Mouse (Mus musculus) cortical plate, adult 2 months (tissue): ENCODE measurements at regions not wholly inside any gene's neighbourhood (a gene's known extent, or its start where the extent isn't known, plus 50 kb on each side); places are given as distances from the start of the nearest gene placed in this dataset.
A peak's percentile ranks its signal among the peaks of the same experiment; 100 is the strongest.

Experiments used
- H3K27ac ChIP-seq: fragments of 200-500 bp; 2 replicates; pipeline ENCODE4 v1.5.1; 2012; ENCODE audit warnings: low read length, control low read depth, inconsistent platforms; ENCODE audit not compliant: insufficient read depth
- H3K4me1 ChIP-seq: fragments of 200-500 bp; 2 replicates; pipeline ENCODE4 v1.6.1; 2011; ENCODE audit warnings: low read length; ENCODE audit not compliant: control insufficient read depth, insufficient read depth
- H3K4me3 ChIP-seq: fragments of 200-500 bp; 2 replicates; pipeline ENCODE4 v1.5.1; 2011; ENCODE audit warnings: mild to moderate bottlenecking, low read length, control low read depth; ENCODE audit not compliant: insufficient read depth
- CTCF ChIP-seq: fragments of 200-500 bp; IDR thresholded peaks from 2 replicates; pipeline ENCODE4 v1.5.1; 2011; ENCODE audit warnings: mild to moderate bottlenecking, control low read depth, low read length; ENCODE audit not compliant: insufficient read depth; ENCODE audit errors: extremely low read depth
- POLR2A ChIP-seq: fragments of 200-500 bp; IDR thresholded peaks from 2 replicates; pipeline ENCODE4 v1.6.1; 2011; ENCODE audit warnings: mild to moderate bottlenecking, low read length, control low read depth; ENCODE audit not compliant: insufficient read depth; ENCODE audit errors: extremely low read depth

DNA sequence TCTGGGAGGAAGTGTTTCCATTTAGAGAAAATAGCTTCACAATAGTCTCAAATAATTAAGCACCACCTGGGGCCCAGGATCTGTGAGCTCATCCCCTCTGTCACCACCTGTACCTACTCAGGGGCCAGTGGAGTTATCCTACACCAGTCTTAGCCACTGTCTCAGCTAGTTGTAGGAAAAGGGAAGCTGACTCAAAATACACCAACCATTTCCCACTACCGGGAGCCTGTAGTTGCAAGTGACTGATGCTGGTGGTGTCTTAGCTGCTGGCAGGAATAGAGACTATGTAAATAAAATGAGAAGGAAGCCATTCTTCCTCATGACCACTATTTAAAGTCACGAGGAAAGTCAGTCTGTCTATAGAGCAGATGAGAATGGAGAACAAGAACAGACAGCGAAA is 105.3 kb downstream of the Wscd1 start:
- Histone ChIP-seq H3K4me1 (no peaks in the 10 kb centered on the region; the same call in 1 of the 2 replicates), H3K27ac (no peak overlapping the region), H3K4me3 (no peak overlapping the region)
- TF ChIP-seq POLR2A (no peak), CTCF (no peak)

DNA sequence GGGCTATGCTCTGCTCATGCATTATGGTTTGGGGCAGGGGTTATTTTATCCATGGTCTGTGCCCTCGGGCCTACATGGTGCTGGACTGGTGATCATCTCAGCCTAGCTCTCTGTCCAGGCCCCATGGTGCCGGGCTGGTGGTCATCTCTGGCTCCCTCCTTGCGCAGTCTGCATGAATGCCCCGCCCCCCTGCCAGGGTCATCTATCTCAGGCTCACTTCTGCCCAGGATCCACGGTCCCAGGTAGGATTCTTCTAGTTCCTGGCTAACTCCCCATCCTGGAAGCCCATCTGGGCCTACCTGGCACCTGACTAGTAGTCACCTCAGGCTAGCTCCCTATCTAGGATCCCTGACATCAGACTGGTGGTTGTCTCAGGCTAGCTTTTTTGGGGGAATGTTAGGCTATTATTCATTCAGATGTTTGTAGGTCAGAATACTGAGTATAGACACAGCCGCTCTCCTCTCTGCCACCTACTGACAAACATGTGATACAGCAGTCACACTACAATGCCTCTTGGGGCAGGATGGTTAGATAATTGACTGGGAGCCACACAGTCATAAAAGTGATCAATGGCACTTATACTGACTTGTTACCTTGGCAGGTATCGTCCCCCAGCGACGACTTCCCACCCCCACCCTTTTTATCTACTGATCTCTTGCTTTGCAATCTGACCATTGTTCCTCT is 98.1 kb downstream of the Wscd1 start:
- Histone ChIP-seq H3K4me1 (no peaks in the 10 kb centered on the region), H3K27ac (no peak overlapping the region), H3K4me3 (no peak overlapping the region)

DNA sequence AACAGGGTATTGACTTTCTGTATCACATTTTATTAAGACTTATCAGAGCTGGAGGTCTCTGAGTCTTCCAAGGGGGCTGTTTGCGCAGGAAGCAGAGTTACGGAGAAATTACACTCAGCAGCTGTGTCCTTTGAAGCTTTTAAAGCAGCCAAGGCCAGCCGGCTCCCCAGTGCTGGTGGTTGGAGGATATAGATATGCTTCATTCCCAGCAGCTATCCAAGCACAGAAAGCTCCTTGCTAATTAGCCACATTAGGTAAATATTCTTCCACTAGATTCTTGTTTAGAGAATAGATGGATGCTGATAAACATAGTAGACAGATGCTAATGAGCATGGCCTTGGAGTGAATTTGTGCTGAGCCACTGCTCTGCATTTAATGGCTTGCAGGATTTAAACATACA is 96.8 kb downstream of the Wscd1 start:
- no peak for TF ChIP-seq POLR2A
- no peak for TF ChIP-seq CTCF
- no peak overlapping the region for H3K27ac ChIP-seq

More for the DNA sequence above, 98.1 kb downstream of the Wscd1 start:
- TF ChIP-seq POLR2A (no peak), CTCF (peak; percentile 70)

DNA sequence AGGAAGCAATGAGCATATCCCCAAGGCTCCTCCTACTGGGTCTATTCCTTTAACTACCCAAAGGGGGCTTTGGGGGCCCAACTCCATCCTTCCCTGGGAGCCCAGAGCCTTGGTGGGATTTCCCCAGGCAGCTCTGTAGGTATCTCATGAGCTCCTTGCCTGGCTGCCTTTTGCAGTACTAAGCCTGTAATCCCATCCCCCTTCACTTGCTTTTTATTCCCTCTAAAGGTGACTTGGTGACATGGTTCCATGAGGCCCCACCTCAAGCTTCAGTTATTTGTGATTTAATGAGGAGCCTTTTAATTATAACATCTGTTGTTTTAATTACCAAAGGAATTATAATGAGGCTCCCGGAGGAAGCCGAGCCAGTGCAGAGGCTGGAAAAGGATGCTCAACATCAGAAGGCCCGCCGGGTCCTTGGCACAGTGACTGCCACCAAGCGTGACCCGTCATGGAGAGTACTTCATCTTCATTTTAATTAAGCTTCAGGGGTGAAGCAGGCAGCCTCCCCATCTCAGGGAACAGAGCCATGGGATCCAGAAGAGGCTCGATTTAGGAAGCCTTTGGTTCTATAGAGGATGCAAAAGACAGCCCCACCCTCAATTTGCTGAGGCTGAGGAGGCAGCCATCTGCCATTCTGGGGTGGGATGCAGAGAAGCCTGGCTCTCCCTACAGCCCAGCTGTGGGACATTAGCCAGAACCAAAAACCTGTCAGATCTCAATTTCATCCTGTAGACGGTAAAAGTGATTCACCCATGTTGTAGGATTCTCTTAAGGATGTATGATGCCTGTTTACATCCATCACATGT is 91.1 kb downstream of the Wscd1 start:
- H3K4me1 ChIP-seq: no peaks in the 10 kb centered on the region
- no peak overlapping the region for H3K27ac ChIP-seq
- no peak for TF ChIP-seq CTCF
- TF ChIP-seq POLR2A: no peak
- H3K4me3 ChIP-seq: no peak overlapping the region

More for the DNA sequence above, 96.8 kb downstream of the Wscd1 start:
- H3K4me1 ChIP-seq: no peaks in the 10 kb centered on the region
- no peak overlapping the region for H3K4me3 ChIP-seq
